Mouse (Mus musculus) embryonic facial prominence, embryonic 15.5 days (tissue): ENCODE measurements around the gene Bcl7b. TPM values are rescaled to one million over a fixed set of nuclear protein-coding genes. Genes with fewer than 3 reads are reported as not detected.
"Not testable (repeated sequence)": the region's sequence is repeated elsewhere in the genome, so short reads cannot be mapped to it uniquely, and the experiment has no call there.

Experiments used
- ATAC-seq: fragments of 200-750 bp; cut with Nextera tagmentation; 2 replicates; pipeline ENCODE4 v1.8.0; 2017; ENCODE audit warnings: low read depth, moderate TSS enrichment; ENCODE audit not compliant: insufficient number of reproducible peaks, low FRiP score, low TSS enrichment
- H3K27ac ChIP-seq: fragments of 300-500 bp; sonication (generic); replicated peaks from 2 replicates; pipeline ENCODE4 v1.5.1; 2015; ENCODE audit warnings: mild to moderate bottlenecking, inconsistent platforms
- H3K27me3 ChIP-seq: fragments of 300-500 bp; sonication (generic); 2 replicates; pipeline ENCODE4 v1.6.1; 2015; ENCODE audit warnings: inconsistent platforms
- H3K36me3 ChIP-seq: fragments of 300-500 bp; sonication (generic); 2 replicates; pipeline ENCODE4 v1.6.1; 2015; ENCODE audit warnings: mild to moderate bottlenecking, inconsistent platforms
- H3K4me1 ChIP-seq: fragments of 300-500 bp; sonication (generic); 2 replicates; pipeline ENCODE4 v1.6.1; 2015; ENCODE audit warnings: inconsistent platforms
- H3K4me2 ChIP-seq: fragments of 300-500 bp; sonication (generic); replicated peaks from 2 replicates; pipeline ENCODE4 v1.6.1; 2015; ENCODE audit warnings: mild to moderate bottlenecking, inconsistent platforms
- H3K4me3 ChIP-seq: fragments of 300-500 bp; sonication (generic); replicated peaks from 2 replicates; pipeline ENCODE4 v1.5.1; 2015; ENCODE audit warnings: mild to moderate bottlenecking, inconsistent platforms
- H3K9ac ChIP-seq: fragments of 300-500 bp; sonication (generic); 2 replicates; pipeline ENCODE4 v1.6.1; 2015; ENCODE audit warnings: inconsistent platforms
- H3K9me3 ChIP-seq: fragments of 300-500 bp; sonication (generic); replicated peaks from 2 replicates; pipeline ENCODE4 v1.6.1; 2016; ENCODE audit warnings: inconsistent platforms
- WGBS: fragments of 180-500 bp; shearing (Covaris S2); methylation state at CpG from one replicate; pipeline ENCODE4 v1.1.7; 2015; 5-methylcytosine and 5-hydroxymethylcytosine counted together
- microRNA-seq: library from miRNA; unstranded; fragments of <30 nt; microRNA quantifications from one replicate; pipeline ENCODE4, GENCODE M21; 2016; ENCODE audit warnings: borderline number of aligned reads
- polyA plus RNA-seq: library from polyadenylated mRNA; unstranded; fragments of >200 nt; fragmentation: Nextera tagmentation; extraction: Ambion mirVana; gene quantifications from 2 replicates; pipeline ENCODE4 v1.2.1, GENCODE M21; 2015

The Bcl7b gene
- polyA plus RNA-seq, 1 experiment from 2014 or later: 48.9 TPM

DNA sequence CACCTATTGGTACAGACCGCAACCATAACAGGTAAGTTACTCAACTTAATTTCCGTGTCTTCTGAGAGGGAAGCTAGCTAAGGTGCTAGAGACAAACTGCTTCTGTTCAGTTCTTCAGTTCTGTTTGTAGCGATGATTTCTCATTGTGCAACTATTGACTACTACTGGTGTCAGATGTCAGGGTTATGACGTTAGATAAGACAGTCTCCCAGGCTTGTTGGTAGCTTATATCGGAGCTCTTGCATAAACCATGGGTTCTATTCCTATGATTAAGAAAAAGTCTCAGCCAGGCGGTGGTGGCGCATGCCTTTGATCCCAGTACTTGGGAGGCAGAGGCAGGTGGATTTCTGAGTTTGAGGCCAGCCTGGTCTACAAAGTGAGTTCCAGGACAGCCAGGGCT lies 54.0 kb downstream of the Bcl7b start:
- H3K27ac ChIP-seq: no peak overlapping the region

DNA sequence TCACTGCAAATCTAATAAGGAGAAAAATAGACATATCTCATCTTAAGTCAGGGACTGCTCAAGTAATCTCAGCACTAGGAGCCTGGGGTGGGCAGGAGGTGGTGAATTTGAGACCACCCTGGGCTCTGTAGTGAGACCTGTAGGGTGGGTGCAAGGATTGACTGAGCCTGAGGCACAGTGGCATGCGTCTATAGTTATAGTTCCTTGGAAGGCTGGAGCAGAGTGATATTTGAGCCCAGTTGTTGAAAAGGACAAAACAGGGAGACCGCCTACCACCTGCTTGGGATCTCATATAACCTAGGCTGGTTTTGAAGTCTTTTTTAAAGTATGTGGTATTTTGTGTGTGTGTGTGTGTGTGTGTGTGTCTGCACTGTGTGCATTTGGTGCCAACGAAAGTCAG lies 56.1 kb downstream of the Bcl7b start:
- no peak overlapping the region for H3K4me2 ChIP-seq
- ATAC-seq: no peak
- H3K4me1 ChIP-seq: no peaks in the 10 kb centered on the region
- no peak overlapping the region for H3K4me3 ChIP-seq
- WGBS: 76% methylated on average over 3 of the region's 3 CpGs
- no peak overlapping the region for H3K27ac ChIP-seq
- peaks cover 81% of the 10 kb centered on the region for H3K36me3 ChIP-seq
- no peaks in the 10 kb centered on the region for H3K9me3 ChIP-seq
- H3K9ac ChIP-seq: no peak overlapping the region
- H3K27me3 ChIP-seq: no peaks in the 10 kb centered on the region

More for the DNA sequence above, 54.0 kb downstream of the Bcl7b start:
- Histone ChIP-seq H3K9ac (no peak overlapping the region), H3K4me2 (no peak overlapping the region), H3K36me3 (peaks cover 82% of the 10 kb centered on the region), H3K9me3 (no peaks in the 10 kb centered on the region), H3K4me3 (no peak overlapping the region), H3K4me1 (no peaks in the 10 kb centered on the region), H3K27me3 (no peaks in the 10 kb centered on the region)
- ATAC-seq: no peak
- WGBS: 88% methylated on average over 7 of the region's 7 CpGs

DNA sequence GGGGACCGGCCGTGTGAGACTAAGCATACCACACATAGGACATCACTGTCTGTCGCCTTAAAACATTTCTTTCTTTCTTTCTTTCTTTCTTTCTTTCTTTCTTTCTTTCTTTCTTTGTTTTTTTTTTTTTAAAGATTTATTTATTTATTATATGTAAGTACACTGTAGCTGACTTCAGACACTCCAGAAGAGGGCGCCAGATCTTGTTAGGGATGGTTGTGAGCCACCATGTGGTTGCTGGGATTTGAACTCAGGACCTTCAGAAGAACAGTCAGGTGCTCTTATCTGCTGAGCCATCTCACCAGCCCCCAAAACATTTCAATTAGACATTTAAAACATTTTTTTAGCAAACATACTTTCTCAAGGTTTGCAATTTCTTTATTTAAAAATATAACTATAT lies 57.8 kb downstream of the Bcl7b start:
- not testable (repeated sequence) for ATAC-seq, H3K9ac ChIP-seq, H3K4me1 ChIP-seq, H3K27ac ChIP-seq, H3K9me3 ChIP-seq, H3K27me3 ChIP-seq, H3K4me2 ChIP-seq, H3K4me3 ChIP-seq
- H3K36me3 ChIP-seq: peaks cover 84% of the 10 kb centered on the region
- 93% methylated on average over 4 of the region's 4 CpGs for WGBS

- no peaks in the 10 kb centered on the region for H3K27me3 ChIP-seq
- H3K4me3 ChIP-seq: no peak overlapping the region
- no peak overlapping the region for H3K9ac ChIP-seq
- peaks cover 88% of the 10 kb centered on the region for H3K36me3 ChIP-seq
- H3K4me2 ChIP-seq: no peak overlapping the region
- ATAC-seq: no peak
- WGBS: 82% methylated on average over 4 of the region's 4 CpGs
- no peak overlapping the region for H3K27ac ChIP-seq
- H3K4me1 ChIP-seq: no peaks in the 10 kb centered on the region
- no peaks in the 10 kb centered on the region for H3K9me3 ChIP-seq
Observed at GRCm38 (mm10) chr5:135230186-135230585, 62.1 kb downstream of the Bcl7b start.

Small RNAs within 50 kb of the gene (microRNA-seq; reads per million reads assigned to microRNA genes)
- gene Gm25315: not detected

Other genes with a start within 250 kb of the Bcl7b start
- 20.1 and 20.4 TPM in 2 replicates for gene Mettl27, start 235.9 kb upstream of the Bcl7b start, polyA plus RNA-seq
- gene Cldn4, start 221.3 kb upstream of the Bcl7b start, polyA plus RNA-seq: 40.7 and 52.1 TPM in 2 replicates
- 39.7 and 50.9 TPM in 2 replicates for gene Cldn3, start 182.1 kb upstream of the Bcl7b start, polyA plus RNA-seq
- 66.0 and 68.9 TPM in 2 replicates for gene Abhd11, start 159.1 kb upstream of the Bcl7b start, polyA plus RNA-seq
- 16.2 and 19.7 TPM in 2 replicates for gene Stx1a, start 144.8 kb upstream of the Bcl7b start, polyA plus RNA-seq
- 32.9 and 36.3 TPM in 2 replicates for gene Dnajc30, start 104.1 kb upstream of the Bcl7b start, polyA plus RNA-seq
- 102 and 115 TPM in 2 replicates for gene Bud23, start 103.3 kb upstream of the Bcl7b start, polyA plus RNA-seq
- 12.6 and 12.9 TPM in 2 replicates for gene Vps37d, start 90.0 kb upstream of the Bcl7b start, polyA plus RNA-seq
- gene Mlxipl, start 78.4 kb upstream of the Bcl7b start, polyA plus RNA-seq: 0.80 and 1.4 TPM in 2 replicates
- 25.9 and 28.3 TPM in 2 replicates for gene Tbl2, start 18.6 kb upstream of the Bcl7b start, polyA plus RNA-seq
- 36.2 and 42.4 TPM in 2 replicates for gene Baz1b, start 19.0 kb downstream of the Bcl7b start, polyA plus RNA-seq
- gene Fzd9, start 82.9 kb downstream of the Bcl7b start, polyA plus RNA-seq: 16.0 and 16.2 TPM in 2 replicates
- gene Fkbp6, start 181.8 kb downstream of the Bcl7b start, polyA plus RNA-seq: not detected in 2 replicates
- gene Trim50, start 185.0 kb downstream of the Bcl7b start, polyA plus RNA-seq: not detected in 2 replicates
- gene Nsun5, start 201.7 kb downstream of the Bcl7b start, polyA plus RNA-seq: 37.8 and 38.2 TPM in 2 replicates
- 12.7 and 13.5 TPM in 2 replicates for gene Pom121, start 226.3 kb downstream of the Bcl7b start, polyA plus RNA-seq